Mouse (Mus musculus): Measurements from ENCODE around the gene Atg2a.

Gene Atg2a

GRCm38 (mm10) chr19:6247526-6248300 lies 6.2 kb downstream of the Atg2a start:
- no peak for ATAC-seq (ENCODE audit: low TSS enrichment)

DNA sequence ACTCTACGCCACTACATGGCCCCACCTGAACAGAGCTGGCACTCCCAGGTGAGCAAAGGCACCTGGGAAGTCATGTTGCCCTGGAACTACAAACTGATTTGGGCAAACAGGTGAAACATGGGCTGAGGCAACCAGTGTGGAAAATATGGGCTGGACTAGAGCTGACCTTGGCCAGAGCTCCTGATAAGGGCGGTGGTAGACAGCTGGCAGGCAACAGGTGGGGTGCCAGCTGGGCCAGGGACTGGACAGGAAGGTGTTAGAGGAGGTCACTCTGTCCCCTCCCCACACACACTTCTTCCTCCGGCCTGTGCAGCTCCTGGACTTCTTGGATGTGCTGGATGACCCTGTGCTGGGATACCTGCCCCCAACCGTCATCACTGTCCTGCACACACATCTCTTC lies 11.6 kb downstream of the Atg2a start:
- no peak for ATAC-seq (ENCODE audit: low TSS enrichment)

GRCm38 (mm10) chr19:6260428-6260827 lies 19.0 kb downstream of the Atg2a start:
- ATAC-seq (ENCODE audit: low TSS enrichment): no peak

DNA sequence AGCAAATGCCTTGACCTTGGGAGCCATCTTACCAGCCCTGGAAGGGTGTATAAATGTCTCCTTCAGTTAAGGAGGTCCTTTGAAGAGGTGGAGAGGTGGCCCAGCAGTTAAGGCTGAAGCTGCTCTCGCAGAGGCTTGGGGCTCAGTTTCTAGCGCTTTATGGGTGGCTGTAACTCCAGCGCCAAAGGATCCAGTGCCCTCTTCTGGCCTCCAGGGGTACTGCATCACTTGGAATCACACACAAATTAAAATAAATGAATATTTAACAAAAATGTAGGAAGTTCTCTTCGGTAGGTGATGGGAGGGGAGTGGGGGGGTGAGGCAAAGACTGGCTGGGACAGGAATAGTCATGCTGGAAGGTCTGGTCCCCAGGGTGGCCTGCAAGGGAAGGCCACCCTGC lies 19.5 kb downstream of the Atg2a start:
- no peak for ATAC-seq (ENCODE audit: low TSS enrichment)

DNA sequence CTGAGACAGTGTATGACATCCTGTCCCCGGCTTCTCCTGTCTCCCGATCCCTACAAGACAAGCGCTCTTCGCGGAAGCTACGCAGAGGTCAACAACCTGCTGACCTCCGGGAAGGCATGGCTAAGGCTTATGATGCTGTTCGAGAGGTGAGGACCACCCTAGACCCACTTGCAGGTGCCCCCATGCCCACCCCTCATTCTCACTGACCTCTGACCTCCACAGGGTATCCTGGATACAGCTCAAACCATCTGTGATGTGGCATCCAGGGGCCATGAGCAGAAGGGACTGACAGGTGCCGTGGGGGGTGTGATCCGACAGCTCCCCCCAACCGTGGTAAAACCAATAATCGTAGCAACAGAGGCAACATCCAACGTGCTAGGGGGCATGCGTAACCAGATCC lies 19.9 kb downstream of the Atg2a start:
- no peak for ATAC-seq (ENCODE audit: low TSS enrichment)

DNA sequence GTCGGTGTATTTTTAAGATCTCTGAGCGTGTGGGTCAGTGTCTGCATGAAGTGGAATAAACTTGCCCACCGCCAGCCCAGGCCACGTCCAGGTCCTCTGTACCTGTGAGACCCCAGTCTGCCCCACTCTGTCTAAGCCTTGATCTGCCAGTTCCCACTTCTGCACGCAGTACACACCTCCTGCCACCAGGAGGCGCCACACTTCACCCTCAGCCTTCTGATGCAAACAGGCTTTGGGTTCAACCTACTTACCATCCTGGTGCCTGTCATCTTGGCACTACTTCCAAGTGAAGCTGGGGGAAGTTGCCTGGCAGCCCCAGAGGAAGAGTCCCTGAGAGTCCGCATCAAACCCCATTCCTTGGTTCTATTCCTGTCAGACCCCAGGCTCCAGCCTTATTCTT lies 20.8 kb downstream of the Atg2a start:
- 0 out of 2 replicates have a peak, but pooled peaks have one; percentile 14 for ATAC-seq (ENCODE audit: low TSS enrichment)

DNA sequence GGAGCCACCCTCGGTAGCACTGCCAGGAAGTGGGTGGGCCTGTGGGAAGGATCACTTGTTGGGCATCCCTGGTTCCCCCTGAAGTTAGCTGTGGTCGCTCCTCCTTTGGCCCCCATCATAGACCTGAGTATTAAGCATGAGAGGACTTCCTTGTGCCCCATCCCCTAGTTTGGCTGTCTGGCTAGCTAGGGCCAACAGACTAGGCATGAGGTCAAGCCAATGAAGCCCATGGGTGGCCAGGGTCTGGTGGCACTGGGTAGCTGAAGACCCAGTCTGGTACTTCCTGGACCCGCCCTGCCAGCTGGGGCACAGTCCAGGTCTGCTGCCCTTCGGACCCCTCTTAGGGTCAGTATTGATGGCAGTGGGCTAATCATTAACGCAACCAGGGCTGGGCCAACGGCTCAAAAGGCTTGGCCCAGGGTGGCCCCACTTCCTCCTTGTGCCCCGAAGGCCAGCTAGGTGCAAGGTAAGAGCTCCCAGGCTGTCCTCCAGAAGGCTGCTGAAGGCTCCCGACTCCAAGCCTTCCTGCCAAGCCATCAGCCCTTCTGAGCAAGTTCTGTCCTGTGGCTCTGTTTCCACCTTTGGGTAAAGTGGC lies 21.5 kb downstream of the Atg2a start:
- ATAC-seq (ENCODE audit: low TSS enrichment): no peak

- peak; percentile 62; the same call in 1 of the 2 replicates for ATAC-seq (ENCODE audit: low TSS enrichment)
These were observed 22.7 kb downstream of the Atg2a start for GRCm38 (mm10) chr19:6264200-6264599.

DNA sequence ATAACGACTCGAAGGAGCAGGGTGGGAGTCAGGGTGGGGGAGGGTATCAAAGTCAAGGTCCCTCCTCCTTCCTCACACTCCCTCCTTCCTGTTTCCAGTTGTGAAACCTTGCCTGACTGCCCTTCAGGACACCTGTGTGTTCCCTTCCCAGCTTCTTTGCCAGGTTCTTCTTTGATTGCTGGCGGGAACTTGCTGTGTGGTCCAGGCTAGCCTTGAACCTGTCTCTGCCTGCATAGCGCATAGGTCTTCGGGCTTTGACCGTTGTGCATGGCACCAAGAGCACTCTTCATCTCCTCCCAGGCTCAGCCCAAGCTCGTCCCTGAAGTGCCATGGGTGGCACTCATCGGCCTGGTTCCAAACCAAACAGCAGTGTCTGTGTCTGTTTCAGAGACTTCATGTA lies 23.5 kb downstream of the Atg2a start:
- no peak for ATAC-seq (ENCODE audit: low TSS enrichment)

DNA sequence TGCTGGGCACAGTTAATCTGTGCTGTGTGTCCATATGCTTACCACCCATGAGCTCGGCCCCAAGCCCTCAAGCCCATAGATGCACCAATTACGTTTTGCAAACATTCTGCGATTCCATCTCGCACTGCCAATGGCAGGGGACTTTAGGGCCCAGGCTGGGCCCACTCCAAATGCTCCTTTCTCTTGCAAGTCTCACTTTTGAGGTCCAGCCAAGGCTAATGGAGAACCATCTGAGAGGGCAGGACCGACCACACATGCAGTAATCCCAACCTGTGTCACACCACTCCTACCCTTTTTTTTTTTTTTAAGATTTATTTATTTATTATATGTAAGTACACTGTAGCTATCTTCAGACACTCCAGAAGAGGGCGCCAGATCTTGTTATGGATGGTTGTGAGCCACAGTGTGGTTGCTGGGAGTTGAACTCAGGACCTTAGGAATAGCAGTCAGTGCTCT lies 24.3 kb downstream of the Atg2a start:
- no peak for ATAC-seq (ENCODE audit: low TSS enrichment)

GRCm38 (mm10) chr19:6267306-6268169 lies 26.1 kb downstream of the Atg2a start:
- ATAC-seq (ENCODE audit: low TSS enrichment): no peak

- no peak for ATAC-seq (ENCODE audit: low TSS enrichment)
These were observed 26.7 kb downstream of the Atg2a start for GRCm38 (mm10) chr19:6268170-6268528.

DNA sequence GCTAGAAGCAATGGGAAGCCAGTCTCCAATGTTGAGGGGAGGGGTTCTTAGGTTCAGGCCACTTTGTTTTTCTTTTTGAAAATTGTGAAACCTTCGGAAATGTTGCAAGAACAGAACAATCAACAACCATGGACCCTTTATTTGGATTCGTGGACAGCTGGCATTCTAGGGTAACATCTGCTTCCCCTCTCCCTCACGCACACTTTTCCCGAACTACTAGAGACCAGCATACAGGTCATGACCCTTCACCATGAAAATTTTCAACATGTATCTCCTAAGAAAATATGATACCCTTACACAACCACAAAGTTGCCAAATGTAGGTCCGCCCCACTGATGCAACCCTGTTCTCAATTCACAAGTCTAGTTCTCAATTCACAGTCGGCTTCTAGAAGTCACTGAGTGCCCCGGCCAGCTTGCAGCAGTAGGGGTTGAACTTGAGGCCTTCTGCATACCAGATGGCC lies 27.2 kb downstream of the Atg2a start:
- ATAC-seq (ENCODE audit: low TSS enrichment): no peak

GRCm38 (mm10) chr19:6269798-6270475 lies 28.5 kb downstream of the Atg2a start:
- ATAC-seq (ENCODE audit: low TSS enrichment): no peak

DNA sequence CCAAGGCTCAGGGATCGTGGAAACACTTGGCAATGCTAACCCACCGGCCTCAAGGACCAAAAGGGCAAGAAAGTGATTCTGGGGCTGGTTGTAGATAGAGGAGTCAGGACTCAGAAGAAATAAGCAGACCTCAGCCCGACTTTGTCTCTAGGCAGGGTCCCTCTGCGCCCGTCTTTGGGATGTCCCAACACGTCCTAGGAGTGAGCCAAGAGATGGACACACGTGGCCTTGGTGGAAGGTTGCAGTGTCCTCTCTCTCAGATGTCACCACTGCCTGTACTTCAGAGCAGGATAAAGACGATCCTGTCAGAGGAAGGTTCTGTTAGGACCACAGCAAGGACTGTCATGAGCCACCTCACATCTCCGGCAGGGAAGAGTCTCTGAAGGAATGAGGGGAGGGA lies 29.2 kb downstream of the Atg2a start:
- ATAC-seq (ENCODE audit: low TSS enrichment): no peak

DNA sequence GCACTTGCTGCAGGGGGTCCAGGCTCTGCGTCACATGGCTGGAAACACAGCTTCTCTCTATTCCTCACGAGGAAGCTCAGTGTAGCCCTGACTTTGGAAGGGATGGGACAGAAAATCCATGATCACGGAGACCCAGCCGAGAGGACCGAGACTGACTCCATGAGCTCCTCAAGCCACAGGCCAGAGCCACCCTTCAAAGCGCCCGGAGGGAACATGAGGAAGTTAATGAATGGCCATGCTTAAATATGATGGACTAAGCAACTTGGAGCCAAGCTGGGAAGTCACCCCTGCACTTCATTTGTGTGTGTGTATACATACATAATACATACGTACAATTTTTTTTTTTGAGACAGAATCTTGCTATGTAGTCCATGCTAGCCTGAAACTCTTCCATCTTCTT lies 29.7 kb downstream of the Atg2a start:
- ATAC-seq (ENCODE audit: low TSS enrichment): no peak

DNA sequence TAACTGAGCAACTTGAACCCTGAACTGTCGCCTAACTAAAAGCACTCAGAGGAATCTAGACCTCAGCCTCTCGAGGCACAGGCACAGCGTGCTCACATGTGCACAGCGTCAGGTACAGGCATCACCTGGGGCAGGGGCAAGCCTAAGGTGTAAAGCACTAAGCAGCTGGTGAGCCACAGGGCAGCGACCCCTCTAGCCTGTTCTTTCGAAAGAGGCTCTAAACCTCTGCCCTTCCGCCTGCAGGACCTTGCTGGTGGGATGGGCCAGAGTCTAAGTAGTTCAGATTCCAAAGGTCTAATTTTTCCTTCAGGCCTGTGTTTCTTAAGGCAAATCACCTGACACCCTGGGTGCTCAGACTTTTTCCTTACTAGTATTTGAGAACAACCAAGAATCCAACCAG lies 30.6 kb downstream of the Atg2a start:
- ATAC-seq (ENCODE audit: low TSS enrichment): no peak

DNA sequence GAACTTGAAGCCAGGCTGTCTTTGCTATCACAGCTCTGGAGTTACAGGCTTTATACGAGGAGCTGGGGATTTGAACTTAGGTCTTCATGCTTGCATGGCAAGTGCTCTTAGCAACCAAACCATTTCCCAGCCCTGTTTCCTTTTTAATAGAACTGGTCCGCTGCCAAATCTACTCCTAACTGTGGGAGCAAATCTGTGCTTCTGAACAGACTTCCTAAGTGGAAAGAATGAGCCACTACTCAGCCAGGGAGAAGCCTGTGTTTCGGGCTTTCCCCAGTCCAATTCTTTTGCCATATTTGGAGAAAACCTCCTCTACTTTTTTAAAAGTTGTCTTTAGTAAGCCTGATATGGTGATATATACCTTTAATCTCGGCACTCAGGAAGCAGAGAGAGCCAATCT lies 31.3 kb downstream of the Atg2a start:
- ATAC-seq (ENCODE audit: low TSS enrichment): no peak

DNA sequence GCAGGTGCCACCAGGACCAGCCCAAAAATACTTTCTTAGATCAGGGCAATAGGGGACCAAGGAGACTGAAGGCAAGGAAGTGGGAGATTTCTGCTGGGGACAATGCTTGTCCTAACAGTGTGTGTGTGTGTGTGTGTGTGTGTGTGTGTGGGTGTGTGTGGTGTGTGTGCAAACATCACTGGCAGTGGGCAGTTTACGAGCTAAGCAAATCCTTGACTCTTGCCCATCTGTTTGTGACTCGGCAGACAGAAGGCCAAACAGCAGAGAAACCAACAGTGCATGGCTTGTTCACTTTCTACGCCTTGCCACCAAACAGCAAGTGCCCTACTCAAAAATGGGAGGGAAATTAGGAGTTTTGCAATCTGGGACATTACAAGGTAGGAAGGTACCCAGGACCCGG lies 32.1 kb downstream of the Atg2a start:
- ATAC-seq (ENCODE audit: low TSS enrichment): no peak

DNA sequence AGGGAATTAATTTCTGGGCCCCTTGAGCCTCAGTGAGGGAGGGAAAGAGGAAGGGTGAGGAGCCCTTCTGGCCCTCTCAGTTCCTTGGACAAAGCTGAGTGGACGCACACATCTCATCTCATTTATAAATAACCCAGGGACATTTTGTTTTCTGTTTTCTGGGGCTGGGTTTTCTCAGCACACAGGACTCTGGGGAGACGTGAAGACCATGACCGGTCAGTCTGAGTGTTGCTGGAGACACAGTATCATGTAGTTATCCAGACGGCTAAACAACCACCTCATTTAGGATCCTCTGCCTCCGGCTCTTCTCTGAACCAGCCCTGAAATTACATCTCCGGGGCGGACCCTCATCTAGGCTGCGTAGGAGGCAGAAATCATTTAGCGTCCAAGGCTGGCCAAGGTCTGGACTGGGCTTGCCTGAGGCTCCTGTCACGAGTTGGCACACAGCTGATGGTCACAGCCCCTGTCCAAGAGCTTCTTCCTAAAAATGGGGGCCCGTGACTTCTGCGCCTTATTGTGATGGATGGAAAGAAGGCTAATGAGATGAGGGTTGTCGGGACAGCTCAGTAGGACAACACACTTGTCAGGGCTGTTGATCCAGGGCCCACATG lies 32.6 kb downstream of the Atg2a start:
- no peak for ATAC-seq (ENCODE audit: low TSS enrichment)

GRCm38 (mm10) chr19:6275740-6276389 lies 34.4 kb downstream of the Atg2a start:
- no peak; the same call in 1 of the 2 replicates for ATAC-seq (ENCODE audit: low TSS enrichment)

Measured in frontal cortex, adult (tissue).